Mouse (Mus musculus): ENCODE results near the gene Dhx58. TPM values are rescaled to one million over a fixed set of nuclear protein-coding genes. Genes with fewer than 3 reads are reported as not detected.
A peak's percentile ranks its signal among the peaks of the same experiment; 100 is the strongest.

Dhx58 gene
- polyA plus RNA-seq, 1 experiment, result 9.2 TPM

GRCm38 (mm10) chr11:100703366-100703765 is 705 bp downstream of the Dhx58 start:
- Histone ChIP-seq H3K4me1 (peaks cover 57% of the 10 kb centered on the region), H3K36me3 (replicated peaks; ENCODE audit: low read length) (peaks cover 56% of the 10 kb centered on the region), H3K4me3 (replicated peaks) (peak overlapping the region; percentile 92), H3K9me3 (no peaks in the 10 kb centered on the region; the same call in 1 of the 2 replicates), H3K27me3 (replicated peaks) (no peaks in the 10 kb centered on the region)
- no peak for TF ChIP-seq FLI1 (IDR thresholded peaks at IDR 0.05; ENCODE audit: low read length)
- no peak for TF ChIP-seq GATA1 (IDR thresholded peaks at IDR 0.05; ENCODE audit: borderline replicate concordance, low read length)

GRCm38 (mm10) chr11:100702906-100703305 is 1.2 kb downstream of the Dhx58 start:
- peaks cover 57% of the 10 kb centered on the region for H3K4me1 ChIP-seq
- H3K36me3 ChIP-seq (replicated peaks; ENCODE audit: low read length), result peaks cover 56% of the 10 kb centered on the region
- no peaks in the 10 kb centered on the region; the same call in 1 of the 2 replicates for H3K9me3 ChIP-seq
- TF ChIP-seq GATA1 (IDR thresholded peaks at IDR 0.05; ENCODE audit: borderline replicate concordance, low read length) (no peak), FLI1 (IDR thresholded peaks at IDR 0.05; ENCODE audit: low read length) (no peak)
- H3K27me3 ChIP-seq (replicated peaks), result no peaks in the 10 kb centered on the region
- H3K4me3 ChIP-seq (replicated peaks), result peak overlapping the region; percentile 92

DNA sequence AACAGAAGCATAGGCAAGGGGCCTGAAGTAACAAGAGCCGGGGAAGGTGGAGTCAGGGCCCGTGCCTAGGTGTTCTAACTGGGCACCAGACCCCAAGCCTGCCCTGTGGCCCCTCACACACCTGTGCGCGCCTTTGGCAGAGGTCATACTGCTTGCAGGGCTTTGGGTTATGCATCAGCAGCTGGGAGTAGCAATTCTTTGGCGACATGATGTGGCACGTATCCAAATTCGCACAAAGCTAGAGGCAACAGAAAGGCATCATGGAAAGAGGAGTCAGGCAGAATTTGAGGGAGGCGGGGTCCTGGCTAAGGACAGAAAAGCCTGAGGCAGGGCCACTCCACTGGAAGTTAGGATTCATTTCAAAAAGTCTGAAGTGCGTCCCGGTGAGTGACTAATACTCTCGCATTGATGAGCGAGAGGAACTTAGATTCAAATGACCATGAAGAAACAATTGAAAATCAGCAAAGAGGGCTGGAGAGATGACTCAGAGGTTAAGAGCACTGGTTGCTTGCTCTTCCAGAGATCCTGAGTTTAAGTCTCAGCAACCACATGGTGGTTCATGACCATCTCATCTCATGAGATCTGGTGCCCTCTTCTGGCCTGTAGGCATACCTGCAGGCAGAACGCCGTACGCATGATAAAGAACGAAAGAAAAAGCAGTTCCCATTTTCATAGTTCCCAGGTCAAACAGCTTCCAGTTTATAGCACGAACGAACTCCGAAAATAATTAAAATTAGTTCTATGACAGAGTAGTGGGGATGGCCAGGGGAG is 1.8 kb downstream of the Dhx58 start:
- TF ChIP-seq GATA1 (IDR thresholded peaks at IDR 0.05; ENCODE audit: borderline replicate concordance, low read length) (no peak), FLI1 (IDR thresholded peaks at IDR 0.05; ENCODE audit: low read length) (no peak)
- peaks cover 57% of the 10 kb centered on the region for H3K4me1 ChIP-seq
- H3K27me3 ChIP-seq (replicated peaks), result no peaks in the 10 kb centered on the region
- peak overlapping the region; percentile 92 for H3K4me3 ChIP-seq (replicated peaks)
- peaks cover 53% of the 10 kb centered on the region for H3K36me3 ChIP-seq (replicated peaks; ENCODE audit: low read length)
- no peaks in the 10 kb centered on the region; the same call in 1 of the 2 replicates for H3K9me3 ChIP-seq

GRCm38 (mm10) chr11:100701301-100701700 is 2.8 kb downstream of the Dhx58 start:
- peaks cover 57% of the 10 kb centered on the region for H3K4me1 ChIP-seq
- peak overlapping the region; percentile 85 for H3K4me3 ChIP-seq (replicated peaks)
- TF ChIP-seq FLI1 (IDR thresholded peaks at IDR 0.05; ENCODE audit: low read length) (no peak), GATA1 (IDR thresholded peaks at IDR 0.05; ENCODE audit: borderline replicate concordance, low read length) (no peak)
- no peaks in the 10 kb centered on the region for H3K27me3 ChIP-seq (replicated peaks)
- H3K9me3 ChIP-seq, result no peaks in the 10 kb centered on the region; the same call in 1 of the 2 replicates
- peaks cover 49% of the 10 kb centered on the region for H3K36me3 ChIP-seq (replicated peaks; ENCODE audit: low read length)

DNA sequence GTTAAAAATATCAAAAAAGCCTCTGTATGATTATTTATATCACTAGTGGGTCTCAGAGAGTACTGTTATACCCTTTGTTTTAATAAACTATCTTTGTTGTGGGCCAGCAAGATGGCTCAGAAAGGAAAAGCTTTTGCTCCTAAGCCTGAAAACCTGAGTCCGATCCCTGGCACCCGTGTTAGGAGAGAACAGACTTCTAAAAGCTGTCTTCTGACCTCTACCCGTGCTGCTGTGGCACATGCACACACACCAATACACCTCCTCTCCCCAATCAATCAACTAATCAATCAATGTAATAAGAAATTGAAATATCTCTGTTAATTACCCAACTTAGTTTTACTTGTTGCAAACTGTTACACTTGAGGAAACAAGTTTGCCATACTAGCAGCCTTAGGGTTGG is 3.4 kb downstream of the Dhx58 start:
- TF ChIP-seq FLI1 (IDR thresholded peaks at IDR 0.05; ENCODE audit: low read length) (no peak), GATA1 (IDR thresholded peaks at IDR 0.05; ENCODE audit: borderline replicate concordance, low read length) (no peak)
- no peak overlapping the region for H3K4me3 ChIP-seq (replicated peaks)
- peaks cover 49% of the 10 kb centered on the region for H3K36me3 ChIP-seq (replicated peaks; ENCODE audit: low read length)
- peaks cover 57% of the 10 kb centered on the region for H3K4me1 ChIP-seq
- no peaks in the 10 kb centered on the region for H3K27me3 ChIP-seq (replicated peaks)
- no peaks in the 10 kb centered on the region; the same call in 1 of the 2 replicates for H3K9me3 ChIP-seq

GRCm38 (mm10) chr11:100697921-100698320 is 6.2 kb downstream of the Dhx58 start:
- H3K9me3 ChIP-seq, result no peaks in the 10 kb centered on the region; the same call in 1 of the 2 replicates
- H3K4me1 ChIP-seq, result peaks cover 37% of the 10 kb centered on the region
- peaks cover 4% of the 10 kb centered on the region for H3K27me3 ChIP-seq (replicated peaks)
- peaks cover 35% of the 10 kb centered on the region for H3K36me3 ChIP-seq (replicated peaks; ENCODE audit: low read length)
- TF ChIP-seq GATA1 (IDR thresholded peaks at IDR 0.05; ENCODE audit: borderline replicate concordance, low read length) (no peak), FLI1 (IDR thresholded peaks at IDR 0.05; ENCODE audit: low read length) (no peak)
- no peak overlapping the region for H3K4me3 ChIP-seq (replicated peaks)

- H3K36me3 ChIP-seq (replicated peaks; ENCODE audit: low read length), result peaks cover 35% of the 10 kb centered on the region
- H3K27me3 ChIP-seq (replicated peaks), result peaks cover 26% of the 10 kb centered on the region
These were observed 9.1 kb downstream of the Dhx58 start for GRCm38 (mm10) chr11:100694926-100695325.

GRCm38 (mm10) chr11:100693154-100693553 is 10.9 kb downstream of the Dhx58 start:
- TF ChIP-seq FLI1 (IDR thresholded peaks at IDR 0.05; ENCODE audit: low read length) (no peak), GATA1 (IDR thresholded peaks at IDR 0.05; ENCODE audit: borderline replicate concordance, low read length) (no peak)
- Histone ChIP-seq H3K4me3 (replicated peaks) (no peak overlapping the region), H3K9me3 (no peaks in the 10 kb centered on the region), H3K4me1 (peaks cover 29% of the 10 kb centered on the region), H3K27me3 (replicated peaks) (peaks cover 31% of the 10 kb centered on the region), H3K36me3 (replicated peaks; ENCODE audit: low read length) (peaks cover 18% of the 10 kb centered on the region)

More at GRCm38 (mm10) chr11:100694926-100695325, 9.1 kb downstream of the Dhx58 start:
- Histone ChIP-seq H3K4me3 (replicated peaks) (no peak overlapping the region), H3K4me1 (peaks cover 38% of the 10 kb centered on the region), H3K9me3 (no peaks in the 10 kb centered on the region; the same call in 1 of the 2 replicates)
- TF ChIP-seq GATA1 (IDR thresholded peaks at IDR 0.05; ENCODE audit: borderline replicate concordance, low read length), result no peak
- no peak for TF ChIP-seq FLI1 (IDR thresholded peaks at IDR 0.05; ENCODE audit: low read length)

DNA sequence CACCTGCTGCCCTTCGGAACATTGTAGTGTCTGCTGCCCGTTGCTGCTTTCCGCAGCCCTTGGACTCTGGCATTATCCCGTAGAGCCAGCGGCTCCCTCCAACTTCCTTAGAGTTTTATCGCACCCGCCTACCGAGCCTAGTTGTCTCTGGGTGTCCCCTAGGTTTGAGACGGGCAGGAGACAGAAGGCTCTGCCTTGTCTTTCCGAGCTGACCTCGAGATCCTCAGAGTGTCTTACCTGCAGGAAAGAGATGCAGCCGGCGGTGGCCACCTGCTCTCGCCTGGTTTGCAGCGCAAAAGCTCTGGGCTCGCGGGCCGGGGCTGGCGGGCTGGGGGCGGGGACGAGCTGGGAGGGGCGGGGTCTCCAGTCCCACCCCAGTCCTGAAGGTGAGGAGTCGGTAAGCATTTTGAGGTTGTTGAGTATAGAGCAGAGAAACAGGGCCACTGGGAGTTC is 11.9 kb downstream of the Dhx58 start, which contains the start of gene Zfp385c:
Gene Zfp385c (minus strand): TSS at position 292 of the 453 bp plus-strand sequence.
- peaks cover 39% of the 10 kb centered on the region for H3K27me3 ChIP-seq (replicated peaks)
- no peaks in the 10 kb centered on the region for H3K9me3 ChIP-seq
- peaks cover 11% of the 10 kb centered on the region for H3K36me3 ChIP-seq (replicated peaks; ENCODE audit: low read length)
- TF ChIP-seq GATA1 (IDR thresholded peaks at IDR 0.05; ENCODE audit: borderline replicate concordance, low read length) (no peak), FLI1 (IDR thresholded peaks at IDR 0.05; ENCODE audit: low read length) (no peak)
- H3K4me1 ChIP-seq, result peaks cover 31% of the 10 kb centered on the region
- peak within 1 kb of the TSS; percentile 90 for H3K4me3 ChIP-seq (replicated peaks)

DNA sequence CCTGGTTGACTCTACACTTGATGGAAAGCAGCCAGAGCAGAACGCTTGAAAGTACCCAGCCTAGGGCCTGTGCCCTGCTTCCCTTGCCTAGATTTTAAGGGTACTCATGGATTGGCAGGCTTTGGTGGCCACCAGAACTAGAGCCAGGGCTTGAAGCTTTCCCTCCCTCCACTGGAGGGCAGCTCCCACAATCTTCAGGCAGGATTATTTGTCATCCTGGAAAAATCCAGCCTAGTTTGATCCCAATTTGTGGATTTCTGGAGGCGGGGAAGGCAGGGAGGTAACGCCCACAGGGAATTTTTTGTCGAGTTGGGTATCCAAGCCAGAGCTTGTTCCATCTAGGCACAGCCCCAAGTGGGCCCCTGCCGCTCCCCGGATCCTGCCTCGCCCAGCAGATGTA is 13.7 kb downstream of the Dhx58 start:
- H3K27me3 ChIP-seq (replicated peaks), result peaks cover 56% of the 10 kb centered on the region

More for the DNA sequence above, 13.7 kb downstream of the Dhx58 start:
- TF ChIP-seq GATA1 (IDR thresholded peaks at IDR 0.05; ENCODE audit: borderline replicate concordance, low read length), result no peak
- no peak for TF ChIP-seq FLI1 (IDR thresholded peaks at IDR 0.05; ENCODE audit: low read length)
- Histone ChIP-seq H3K4me3 (replicated peaks) (no peak overlapping the region), H3K9me3 (no peaks in the 10 kb centered on the region), H3K36me3 (replicated peaks; ENCODE audit: low read length) (no peaks in the 10 kb centered on the region), H3K4me1 (peaks cover 32% of the 10 kb centered on the region)
